Mouse (Mus musculus) heart, embryonic 14.5 days (tissue): ENCODE data around the gene Adam12. TPM values are rescaled to one million over a fixed set of nuclear protein-coding genes. Genes with fewer than 3 reads are reported as not detected.
A peak's percentile ranks its signal among the peaks of the same experiment; 100 is the strongest.

Experiments used
- ATAC-seq: fragments of 200-750 bp; cut with Nextera tagmentation; 2 replicates; pipeline ENCODE4 v1.8.0; 2017; ENCODE audit warnings: low read depth, moderate TSS enrichment; ENCODE audit not compliant: insufficient number of reproducible peaks, insufficient read depth, low FRiP score
- H3K27ac ChIP-seq, 2 experiments: fragments of 200-500 bp in 1 of 2; fragments of 300-500 bp in 1 of 2; sonication (generic) in 1 of 2; replicated peaks in 1 of 2; 2 replicates each; pipeline ENCODE4 v1.5.1; 2012 to 2014; ENCODE audit warnings: low read depth in 2 of 2, low read length in 2 of 2, control low read depth in 1 of 2, mild to moderate bottlenecking in 1 of 2, mixed read lengths in 1 of 2; ENCODE audit not compliant: control insufficient read depth in 1 of 2, insufficient read depth in 1 of 2
- H3K27me3 ChIP-seq: fragments of 300-500 bp; sonication (generic); 2 replicates; pipeline ENCODE4 v1.6.1; 2014; ENCODE audit warnings: mild to moderate bottlenecking, low read length, control low read depth; ENCODE audit not compliant: control insufficient read depth, insufficient read depth
- H3K36me3 ChIP-seq: fragments of 300-500 bp; sonication (generic); 2 replicates; pipeline ENCODE4 v1.6.1; 2014; ENCODE audit warnings: mild to moderate bottlenecking, control low read depth, low read length, mixed read lengths; ENCODE audit not compliant: control insufficient read depth, insufficient read depth
- H3K4me1 ChIP-seq, 2 experiments: fragments of 200-500 bp in 1 of 2; fragments of 300-500 bp in 1 of 2; sonication (generic) in 1 of 2; 2 replicates each; pipeline ENCODE4 v1.6.1; 2012 to 2014; ENCODE audit warnings: low read length in 2 of 2, control low read depth in 1 of 2, mixed read lengths in 1 of 2; ENCODE audit not compliant: control insufficient read depth in 2 of 2, insufficient read depth in 2 of 2
- H3K4me2 ChIP-seq: fragments of 300-500 bp; sonication (generic); 2 replicates; pipeline ENCODE4 v1.6.1; 2014; ENCODE audit warnings: mild to moderate bottlenecking, low read length
- H3K4me3 ChIP-seq, 2 experiments: fragments of 200-500 bp in 1 of 2; fragments of 300-500 bp in 1 of 2; sonication (generic) in 1 of 2; 2 replicates each; pipeline ENCODE4 v1.5.1; 2012 to 2014; ENCODE audit warnings: low read length in 2 of 2, mild to moderate bottlenecking in 2 of 2, control low read depth in 1 of 2, low read depth in 1 of 2, moderate library complexity in 1 of 2; ENCODE audit not compliant: control insufficient read depth in 1 of 2, insufficient read depth in 1 of 2
- H3K9ac ChIP-seq: fragments of 300-500 bp; sonication (generic); 2 replicates; pipeline ENCODE4 v1.6.1; 2014; ENCODE audit warnings: mild to moderate bottlenecking, low read length
- H3K9me3 ChIP-seq: fragments of 300-500 bp; sonication (generic); 2 replicates; pipeline ENCODE4 v1.6.1; 2016; ENCODE audit warnings: low read length, control low read depth; ENCODE audit not compliant: control insufficient read depth
- WGBS: fragments of 180-500 bp; shearing (Covaris S2); extraction: QIAGEN DNeasy Blood & Tissue Kit; methylation state at CpG from one replicate; pipeline ENCODE4 v1.1.7; 2014; 5-methylcytosine and 5-hydroxymethylcytosine counted together
- polyA plus RNA-seq: library from polyadenylated mRNA; unstranded; fragments of >200 nt; fragmentation: Nextera tagmentation; extraction: Ambion mirVana; gene quantifications from 2 replicates; pipeline ENCODE4 v1.2.1, GENCODE M21; 2014

Gene Adam12
- polyA plus RNA-seq, 1 experiment from 2014 or later: 7.3 TPM

GRCm38 (mm10) chr7:133951777-133952545 is 280.0 kb downstream of the Adam12 start:
- ATAC-seq: peak; percentile 78
- H3K36me3 ChIP-seq: no peaks in the 10 kb centered on the region
- no peak overlapping the region for H3K9ac ChIP-seq
- H3K9me3 ChIP-seq: no peaks in the 10 kb centered on the region
- H3K27ac ChIP-seq: peak overlapping the region; percentile 61 to 75
- H3K4me3 ChIP-seq: no peak overlapping the region
- WGBS: 31% methylated on average over 14 of the region's 14 CpGs
- no peaks in the 10 kb centered on the region for H3K27me3 ChIP-seq
- H3K4me2 ChIP-seq: peak overlapping the region; percentile 29; the same call in 1 of the 2 replicates
- peaks cover 15 to 26% of the 10 kb centered on the region in 2 experiments for H3K4me1 ChIP-seq

GRCm38 (mm10) chr7:133947360-133947759 is 284.6 kb downstream of the Adam12 start:
- Histone ChIP-seq H3K4me2 (no peak overlapping the region), H3K4me3 (no peak overlapping the region), H3K9me3 (no peaks in the 10 kb centered on the region), H3K27me3 (no peaks in the 10 kb centered on the region), H3K9ac (no peak overlapping the region), H3K4me1 (peaks cover 13 to 14% of the 10 kb centered on the region in 2 experiments), H3K27ac (no peak overlapping the region), H3K36me3 (no peaks in the 10 kb centered on the region)
- ATAC-seq: no peak
- 85% methylated on average over 2 of the region's 2 CpGs for WGBS

- no peak overlapping the region for H3K27ac ChIP-seq
- no peak for ATAC-seq
- 53% methylated on average over 2 of the region's 2 CpGs for WGBS
These were observed 285.1 kb downstream of the Adam12 start for GRCm38 (mm10) chr7:133946757-133947345.

GRCm38 (mm10) chr7:133946113-133946512 is 285.8 kb downstream of the Adam12 start:
- Histone ChIP-seq H3K27ac (no peak overlapping the region), H3K4me1 (peaks cover under 1 to 3% of the 10 kb centered on the region in 2 experiments; a peak in 2 of 4 replicates), H3K27me3 (no peaks in the 10 kb centered on the region), H3K4me2 (no peak overlapping the region), H3K9me3 (no peaks in the 10 kb centered on the region), H3K36me3 (no peaks in the 10 kb centered on the region), H3K4me3 (no peak overlapping the region), H3K9ac (no peak overlapping the region)
- WGBS: 82% methylated on average over 4 of the region's 4 CpGs
- ATAC-seq: no peak

More at GRCm38 (mm10) chr7:133946757-133947345, 285.1 kb downstream of the Adam12 start:
- Histone ChIP-seq H3K9ac (no peak overlapping the region), H3K9me3 (no peaks in the 10 kb centered on the region), H3K4me2 (no peak overlapping the region), H3K36me3 (no peaks in the 10 kb centered on the region), H3K4me3 (no peak overlapping the region), H3K27me3 (no peaks in the 10 kb centered on the region), H3K4me1 (peaks cover 8 to 9% of the 10 kb centered on the region in 2 experiments)

- Histone ChIP-seq H3K27me3 (no peaks in the 10 kb centered on the region), H3K4me2 (no peak overlapping the region), H3K36me3 (no peaks in the 10 kb centered on the region), H3K9me3 (no peaks in the 10 kb centered on the region), H3K27ac (no peak overlapping the region), H3K9ac (no peak overlapping the region), H3K4me3 (no peak overlapping the region), H3K4me1 (no peaks in the 10 kb centered on the region)
- no peak for ATAC-seq
- WGBS: 76% methylated on average over 4 of the region's 4 CpGs
These were observed 291.5 kb downstream of the Adam12 start for GRCm38 (mm10) chr7:133940405-133940804.

- H3K4me2 ChIP-seq: no peak overlapping the region
- H3K9ac ChIP-seq: no peak overlapping the region
- no peaks in the 10 kb centered on the region for H3K36me3 ChIP-seq
- no peak overlapping the region for H3K4me3 ChIP-seq
- H3K27ac ChIP-seq: no peak overlapping the region
- H3K4me1 ChIP-seq: peaks cover 4 to 9% of the 10 kb centered on the region in 2 experiments; a peak in 2 of 4 replicates
- ATAC-seq: no peak
- WGBS: 79% methylated on average over 3 of the region's 3 CpGs
- H3K27me3 ChIP-seq: 0 out of 2 replicates have a peak, but pooled peaks cover 7% of the 10 kb centered on the region
- H3K9me3 ChIP-seq: no peaks in the 10 kb centered on the region
These were observed 294.5 kb downstream of the Adam12 start for GRCm38 (mm10) chr7:133937473-133937872.

- no peak overlapping the region for H3K9ac ChIP-seq
- no peak overlapping the region for H3K4me2 ChIP-seq
- no peak overlapping the region for H3K4me3 ChIP-seq
- H3K36me3 ChIP-seq: no peaks in the 10 kb centered on the region
- peaks cover 4 to 9% of the 10 kb centered on the region in 2 experiments; a peak in 2 of 4 replicates for H3K4me1 ChIP-seq
- WGBS: 62% methylated on average over 4 of the region's 4 CpGs
- no peak for ATAC-seq
- H3K9me3 ChIP-seq: no peaks in the 10 kb centered on the region
- no peak overlapping the region for H3K27ac ChIP-seq
- 0 out of 2 replicates have a peak, but pooled peaks cover 7% of the 10 kb centered on the region for H3K27me3 ChIP-seq
These were observed 295.6 kb downstream of the Adam12 start for GRCm38 (mm10) chr7:133936377-133936776.
